8 mouse cellular contexts compared by ENCODE assay signal in the genomic region with DNA sequence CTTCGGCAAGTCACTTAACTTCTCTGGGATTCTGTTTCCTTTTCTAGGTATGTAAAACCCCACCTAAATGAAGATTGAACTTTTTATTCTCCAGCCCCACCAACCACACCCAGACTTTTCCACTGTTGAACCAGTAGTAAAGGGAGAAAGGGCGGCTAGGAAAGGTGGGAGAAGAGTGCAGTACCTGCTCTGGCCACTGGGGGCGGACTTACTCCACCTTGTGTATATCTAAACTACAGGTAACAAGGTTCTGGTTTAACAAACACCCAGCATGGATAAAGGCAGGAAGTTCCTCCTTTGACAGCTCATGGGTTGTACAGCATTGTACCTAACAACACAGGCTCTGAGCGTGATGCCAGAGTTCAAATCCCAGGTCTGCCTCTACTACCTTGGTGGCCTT. TPM values are rescaled to one million over a fixed set of nuclear protein-coding genes. Genes with fewer than 3 reads are reported as not detected.
DNase-seq lines count a peak whose midpoint lies in the region; ATAC-seq lines count a peak whose summit lies in the region.
"Had no signal": no experiment of that assay in that cellular context is flagged by ENCODE, and none has a peak within 500 bp of the region (broad histone marks: within the 10 kb centered on the region; RNA-seq: fewer than 3 reads in every experiment).

No protein-coding gene starts in this region.

- no peaks in the 10 kb centered on the region for H3K4me1 ChIP-seq in kidney, embryonic 15.5 days

- no peak overlapping the region for H3K9ac ChIP-seq in kidney, embryonic 15.5 days

- H3K27me3 ChIP-seq in kidney, embryonic 15.5 days: peaks cover 62% of the 10 kb centered on the region

- no peak overlapping the region for H3K27ac ChIP-seq in kidney, embryonic 15.5 days

- H3K9me3 ChIP-seq in kidney, embryonic 15.5 days (replicated peaks): no peaks in the 10 kb centered on the region

- no peak overlapping the region for H3K4me2 ChIP-seq in kidney, embryonic 15.5 days

- no peak overlapping the region for H3K4me3 ChIP-seq in kidney, embryonic 15.5 days (replicated peaks)

- no peaks in the 10 kb centered on the region for H3K36me3 ChIP-seq in kidney, embryonic 15.5 days

- no peak for ATAC-seq in kidney, embryonic 15.5 days (replicated peaks; ENCODE audit: low FRiP score)
- peak; percentile 77 for ATAC-seq in erythroblast, adult 5-6 weeks (replicated peaks; ENCODE audit: low FRiP score, poor library complexity, severe bottlenecking)
- no peak for ATAC-seq in frontal cortex, adult (ENCODE audit: low TSS enrichment)

- 53% methylated on average over 4 of the region's 4 CpGs for WGBS in kidney, embryonic 15.5 days

- DNase-seq in kidney, adult 18-20 months: peak; percentile 65
- peak; percentile 9 to 45 for DNase-seq in CD8-positive naive resting alpha-beta T cell, adult 2 months (ENCODE audit: low read depth in 2 of 2, low spot score in 2 of 2)
- DNase-seq in NIH3T3 (ENCODE audit: low read depth): peak; percentile 49
- peak; percentile 69 for DNase-seq in lung, postnatal 14 days

RNA-seq across cellular contexts. Expression of gene Mafb, which starts 11.4 kb away (rescaled TPM):
- 36.2 and 38.0 TPM in 2 replicates for polyA plus RNA-seq in kidney, embryonic 15.5 days (2015; fragmentation: Nextera tagmentation; extraction: Ambion mirVana)
- 4.8 and 5.4 TPM in 2 replicates for total RNA-seq in erythroblast, adult 5-6 weeks (2015; ENCODE audit: low replicate concordance)
- total RNA-seq in erythroblast, adult 5-6 weeks (2017; ENCODE audit: low replicate concordance): 1.4 and 3.2 TPM in 2 replicates

RNA-seq across cellular contexts. Expression of gene Gm826, which starts 44.3 kb away (rescaled TPM):
- 0.40 and 0.93 TPM in 2 replicates for polyA plus RNA-seq in kidney, embryonic 15.5 days (2015; fragmentation: Nextera tagmentation; extraction: Ambion mirVana)
- not detected in 2 replicates for total RNA-seq in erythroblast, adult 5-6 weeks (2015; ENCODE audit: low replicate concordance)
- 0.70 TPM in 1 of 2 replicates, not detected in the other for total RNA-seq in erythroblast, adult 5-6 weeks (2017; ENCODE audit: low replicate concordance)
- total RNA-seq: neutrophil, adult 5-6 weeks had no signal
